Mouse (Mus musculus): ENCODE data around the gene Casp8. TPM values are rescaled to one million over a fixed set of nuclear protein-coding genes. Genes with fewer than 3 reads are reported as not detected.

Casp8 gene
- 56.6 TPM for polyA plus RNA-seq (2014; fragmentation: Illumina TruSeq; extraction: RNeasy Lipid Tissue Mini Kit (QIAGEN cat#74804); ENCODE audit: low read depth, low replicate concordance)

DNA sequence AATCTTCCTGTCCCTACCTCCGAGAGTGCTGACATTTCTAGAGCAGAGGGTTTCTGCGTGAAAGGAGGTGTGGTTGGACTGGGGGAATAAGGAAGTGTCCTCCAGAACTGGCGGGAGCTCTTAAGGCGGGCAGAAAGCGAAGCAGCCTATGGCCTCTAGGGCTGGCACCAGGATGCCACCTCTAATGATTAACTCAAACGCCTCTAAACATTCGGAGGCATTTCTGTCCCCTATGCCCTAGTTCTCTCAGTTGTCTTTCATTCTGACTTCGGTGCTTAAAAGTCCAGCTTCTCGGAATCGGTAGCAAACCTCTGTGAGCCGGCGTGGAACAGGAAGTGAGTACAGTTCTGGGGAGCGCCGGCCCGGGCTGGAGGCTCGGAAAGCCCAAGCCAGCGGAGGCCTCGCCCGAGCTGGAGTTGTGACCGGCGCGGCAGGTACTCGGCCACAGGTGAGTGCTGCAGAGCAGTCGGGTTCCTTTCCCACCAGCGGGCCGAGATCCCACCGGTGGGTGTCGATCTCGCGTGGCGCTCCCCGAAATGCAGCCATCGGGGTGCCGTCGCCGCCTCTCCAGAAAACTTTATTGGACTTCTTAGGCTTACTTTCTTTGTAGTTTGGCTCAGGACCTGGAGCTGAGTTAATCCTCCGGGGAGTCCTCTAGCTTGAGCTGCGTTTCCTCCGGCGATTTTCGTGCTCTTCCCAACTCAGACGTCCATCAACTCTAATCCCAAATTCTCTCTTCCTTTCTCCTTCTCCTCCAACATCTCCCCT is at the start of gene Casp8:
Casp8 (plus strand) TSS at position 84 of the 768 bp plus-strand sequence.

Other genes starting within 250 kb of the Casp8 start
- gene Fam126b, start 209.1 kb upstream of the Casp8 start, polyA plus RNA-seq (2014; fragmentation: Illumina TruSeq; extraction: RNeasy Lipid Tissue Mini Kit (QIAGEN cat#74804); ENCODE audit: low read depth, low replicate concordance): 69.7 TPM
- 133 TPM for gene Ndufb3, start 209.0 kb upstream of the Casp8 start, polyA plus RNA-seq (2014; fragmentation: Illumina TruSeq; extraction: RNeasy Lipid Tissue Mini Kit (QIAGEN cat#74804); ENCODE audit: low read depth, low replicate concordance)
- 8.9 TPM for gene Als2cr12, start 99.4 kb upstream of the Casp8 start, polyA plus RNA-seq (2014; fragmentation: Illumina TruSeq; extraction: RNeasy Lipid Tissue Mini Kit (QIAGEN cat#74804); ENCODE audit: low read depth, low replicate concordance)
- gene Cflar, start 83.9 kb upstream of the Casp8 start, polyA plus RNA-seq (2014; fragmentation: Illumina TruSeq; extraction: RNeasy Lipid Tissue Mini Kit (QIAGEN cat#74804); ENCODE audit: low read depth, low replicate concordance): 212 TPM
- gene Trak2, start 178.1 kb downstream of the Casp8 start, polyA plus RNA-seq (2014; fragmentation: Illumina TruSeq; extraction: RNeasy Lipid Tissue Mini Kit (QIAGEN cat#74804); ENCODE audit: low read depth, low replicate concordance): 92.3 TPM
- 50.8 TPM for gene Stradb, start 178.1 kb downstream of the Casp8 start, polyA plus RNA-seq (2014; fragmentation: Illumina TruSeq; extraction: RNeasy Lipid Tissue Mini Kit (QIAGEN cat#74804); ENCODE audit: low read depth, low replicate concordance)

Data from kidney, adult 10 weeks (tissue).